Mouse (Mus musculus) gastrocnemius, adult 18-20 months (tissue): ENCODE data around the gene Pappa2. TPM values are rescaled to one million over a fixed set of nuclear protein-coding genes. Genes with fewer than 3 reads are reported as not detected.

Experiments used
- DNase-seq: peaks from one replicate; pipeline ENCODE4 v3.0.0; 2021; ENCODE audit warnings: low spot score
- total RNA-seq, 2 experiments: library from RNA; stranded (reverse); gene quantifications; 2 replicates each; pipeline ENCODE4 v1.2.3; 2021

Gene Pappa2
- total RNA-seq, 2 experiments from 2014 or later = 0.24 to 0.34 TPM

GRCm38 (mm10) chr1:158910661-158911060 lies 69.6 kb downstream of the Pappa2 start:
- DNase-seq = no peak

GRCm38 (mm10) chr1:158897339-158897738 lies 83.0 kb downstream of the Pappa2 start:
- no peak for DNase-seq

- DNase-seq = peak; percentile 17
These were observed 85.8 kb downstream of the Pappa2 start for GRCm38 (mm10) chr1:158894441-158894840.

- DNase-seq = no peak
These were observed 104.8 kb downstream of the Pappa2 start for GRCm38 (mm10) chr1:158875487-158875886.

- DNase-seq = no peak
These were observed 105.7 kb downstream of the Pappa2 start for GRCm38 (mm10) chr1:158874552-158875077.

GRCm38 (mm10) chr1:158873631-158874030 lies 106.7 kb downstream of the Pappa2 start:
- DNase-seq = no peak

GRCm38 (mm10) chr1:158871401-158871800 lies 108.9 kb downstream of the Pappa2 start:
- no peak for DNase-seq

GRCm38 (mm10) chr1:158860190-158860589 lies 120.1 kb downstream of the Pappa2 start:
- no peak for DNase-seq

- no peak for DNase-seq
These were observed 126.1 kb downstream of the Pappa2 start for GRCm38 (mm10) chr1:158853936-158854882.

GRCm38 (mm10) chr1:158852836-158853567 lies 127.3 kb downstream of the Pappa2 start:
- peak; percentile 13 for DNase-seq

GRCm38 (mm10) chr1:158850459-158850858 lies 129.8 kb downstream of the Pappa2 start:
- DNase-seq = no peak

- peak; percentile 5 for DNase-seq
These were observed 135.7 kb downstream of the Pappa2 start for GRCm38 (mm10) chr1:158844604-158845003.

- no peak for DNase-seq
These were observed 143.1 kb downstream of the Pappa2 start for GRCm38 (mm10) chr1:158837151-158837550.

GRCm38 (mm10) chr1:158830152-158830551 lies 150.1 kb downstream of the Pappa2 start:
- DNase-seq = no peak

- DNase-seq = no peak
These were observed 152.4 kb downstream of the Pappa2 start for GRCm38 (mm10) chr1:158827931-158828330.

GRCm38 (mm10) chr1:158819676-158820075 lies 160.6 kb downstream of the Pappa2 start:
- no peak for DNase-seq

- no peak for DNase-seq
These were observed 163.8 kb downstream of the Pappa2 start for GRCm38 (mm10) chr1:158816479-158816878.

GRCm38 (mm10) chr1:158811887-158812286 lies 168.4 kb downstream of the Pappa2 start:
- no peak for DNase-seq

GRCm38 (mm10) chr1:158775486-158775885 lies 204.8 kb downstream of the Pappa2 start:
- DNase-seq = no peak

GRCm38 (mm10) chr1:158773102-158773501 lies 207.2 kb downstream of the Pappa2 start:
- DNase-seq = no peak

GRCm38 (mm10) chr1:158770756-158771155 lies 209.5 kb downstream of the Pappa2 start:
- no peak for DNase-seq

- DNase-seq = no peak
These were observed 210.1 kb downstream of the Pappa2 start for GRCm38 (mm10) chr1:158770036-158770655.
